Mouse (Mus musculus) heart, adult 2 months (tissue): ENCODE results near the gene Zfand4. TPM values are rescaled to one million over a fixed set of nuclear protein-coding genes. Genes with fewer than 3 reads are reported as not detected.
"Not testable (repeated sequence)": the region's sequence is repeated elsewhere in the genome, so short reads cannot be mapped to it uniquely, and the experiment has no call there.

ENCODE experiments used
- DNase-seq, 2 experiments: peaks; one replicate each; pipeline ENCODE4 v3.0.0; 2021
- H3K27ac ChIP-seq: fragments of 200-600 bp; 2 replicates; pipeline ENCODE4 v1.8.1; 2022
- H3K27me3 ChIP-seq: fragments of 200-500 bp; 2 replicates; pipeline ENCODE4 v1.6.1; 2012; ENCODE audit warnings: mild to moderate bottlenecking, low read length, inconsistent platforms, mixed read lengths; ENCODE audit not compliant: control insufficient read depth, insufficient read depth
- H3K36me3 ChIP-seq: fragments of 200-500 bp; 2 replicates; pipeline ENCODE4 v1.6.1; 2012; ENCODE audit warnings: low read length, inconsistent platforms; ENCODE audit not compliant: control insufficient read depth, insufficient read depth
- H3K4me1 ChIP-seq: fragments of 200-500 bp; 2 replicates; pipeline ENCODE4 v1.6.1; 2011; ENCODE audit warnings: low read length; ENCODE audit not compliant: control insufficient read depth, insufficient read depth
- H3K4me3 ChIP-seq: fragments of 200-600 bp; 2 replicates; pipeline ENCODE4 v1.8.1; 2022
- H3K79me2 ChIP-seq: fragments of 200-500 bp; replicated peaks from 2 replicates; pipeline ENCODE4 v1.6.1; 2012; ENCODE audit warnings: mild to moderate bottlenecking, inconsistent platforms, low read length, moderate library complexity, mixed read lengths; ENCODE audit not compliant: control insufficient read depth, insufficient read depth
- H3K9ac ChIP-seq: fragments of 200-500 bp; 2 replicates; pipeline ENCODE4 v1.6.1; 2012; ENCODE audit warnings: low read depth, mild to moderate bottlenecking, control low read depth, inconsistent platforms, low read length, mixed read lengths
- CTCF ChIP-seq: fragments of 200-600 bp; IDR thresholded peaks from 2 replicates; pipeline ENCODE4 v1.8.1; 2022; ENCODE audit warnings: antibody characterized with exemption, mild to moderate bottlenecking, moderate library complexity
- EP300 ChIP-seq: fragments of 200-500 bp; IDR thresholded peaks from 2 replicates; pipeline ENCODE4 v1.6.1; 2011; ENCODE audit warnings: low read depth, low read length, control low read depth; ENCODE audit not compliant: insufficient read depth
- POLR2A ChIP-seq: fragments of 200-500 bp; IDR thresholded peaks from 2 replicates; pipeline ENCODE4 v1.6.1; 2011; ENCODE audit warnings: mild to moderate bottlenecking, low read depth, low read length, control low read depth; ENCODE audit not compliant: insufficient read depth
- WGBS: fragments of 180-500 bp; shearing (Covaris S2); methylation state at CpG from one replicate; pipeline ENCODE4 v1.1.7; 2018; 5-methylcytosine and 5-hydroxymethylcytosine counted together
- intact Hi-C: fragments of 180-260 bp; cut with DNase I; formaldehyde crosslinking; loops from one replicate; pipeline ENCODE4 v1.15.1; 2025
- polyA plus RNA-seq: library from polyadenylated mRNA; depleted of rRNA; stranded (reverse); fragments of >200 nt; gene quantifications from 2 replicates; pipeline ENCODE4 v1.2.3, GENCODE M21; 2012
- total RNA-seq, 2 experiments: library from RNA; stranded (reverse); gene quantifications; 2 replicates each; pipeline ENCODE4 v1.2.3; 2021

Gene Zfand4
- total and polyA plus RNA-seq, 3 experiments: 1.8 to 4.0 (median 3.2) TPM

GRCm38 (mm10) chr6:116347953-116348352 is 83.9 kb downstream of the Zfand4 start:
- H3K27me3 ChIP-seq: no peaks in the 10 kb centered on the region
- intact Hi-C loops: no loop called here
- DNase-seq: no peak
- WGBS: 90% methylated on average over 2 of the region's 2 CpGs
- H3K4me3 ChIP-seq: no peak overlapping the region
- no peak overlapping the region for H3K9ac ChIP-seq
- TF ChIP-seq EP300: no peak
- no peak for TF ChIP-seq POLR2A
- no peak for TF ChIP-seq CTCF
- no peaks in the 10 kb centered on the region for H3K79me2 ChIP-seq
- H3K4me1 ChIP-seq: peaks cover 2% of the 10 kb centered on the region
- H3K27ac ChIP-seq: no peak overlapping the region
- H3K36me3 ChIP-seq: no peaks in the 10 kb centered on the region; the same call in 1 of the 2 replicates

GRCm38 (mm10) chr6:116349997-116350396 is 86.0 kb downstream of the Zfand4 start:
- intact Hi-C loops: no loop called here
- no peaks in the 10 kb centered on the region for H3K27me3 ChIP-seq
- peaks cover 2% of the 10 kb centered on the region for H3K4me1 ChIP-seq
- DNase-seq: no peak
- 43% methylated on average over 3 of the region's 3 CpGs for WGBS
- H3K36me3 ChIP-seq: no peaks in the 10 kb centered on the region; the same call in 1 of the 2 replicates
- no peak for TF ChIP-seq CTCF
- no peak for TF ChIP-seq EP300
- no peak for TF ChIP-seq POLR2A
- H3K4me3 ChIP-seq: no peak overlapping the region
- peaks cover 3% of the 10 kb centered on the region; the same call in 1 of the 2 replicates for H3K79me2 ChIP-seq
- no peak overlapping the region for H3K27ac ChIP-seq
- H3K9ac ChIP-seq: no peak overlapping the region

GRCm38 (mm10) chr6:116350643-116351042 is 86.6 kb downstream of the Zfand4 start:
- 73% methylated on average over 6 of the region's 6 CpGs for WGBS

GRCm38 (mm10) chr6:116351534-116351933 is 87.5 kb downstream of the Zfand4 start:
- H3K79me2 ChIP-seq: peaks cover 5% of the 10 kb centered on the region; the same call in 1 of the 2 replicates
- H3K27me3 ChIP-seq: no peaks in the 10 kb centered on the region
- no peak overlapping the region for H3K4me3 ChIP-seq
- H3K9ac ChIP-seq: no peak overlapping the region
- intact Hi-C loops: no loop called here
- no peaks in the 10 kb centered on the region; the same call in 1 of the 2 replicates for H3K36me3 ChIP-seq
- H3K4me1 ChIP-seq: peaks cover 2% of the 10 kb centered on the region
- WGBS: 75% methylated on average over 4 of the region's 4 CpGs
- H3K27ac ChIP-seq: no peak overlapping the region
- DNase-seq: no peak
- TF ChIP-seq CTCF (no peak), EP300 (no peak), POLR2A (no peak)

More at GRCm38 (mm10) chr6:116350643-116351042, 86.6 kb downstream of the Zfand4 start:
- no peak for TF ChIP-seq CTCF
- no peak for TF ChIP-seq POLR2A
- no peak for TF ChIP-seq EP300
- no peak overlapping the region for H3K27ac ChIP-seq
- H3K79me2 ChIP-seq: peaks cover 5% of the 10 kb centered on the region; the same call in 1 of the 2 replicates
- no peak overlapping the region for H3K4me3 ChIP-seq
- no peak for DNase-seq
- H3K4me1 ChIP-seq: peaks cover 2% of the 10 kb centered on the region
- H3K36me3 ChIP-seq: no peaks in the 10 kb centered on the region; the same call in 1 of the 2 replicates
- no peaks in the 10 kb centered on the region for H3K27me3 ChIP-seq
- H3K9ac ChIP-seq: no peak overlapping the region
- intact Hi-C loops: no loop called here

GRCm38 (mm10) chr6:116353428-116353827 is 89.4 kb downstream of the Zfand4 start:
- H3K9ac ChIP-seq: no peak overlapping the region
- no peaks in the 10 kb centered on the region for H3K27me3 ChIP-seq
- peaks cover 5% of the 10 kb centered on the region; the same call in 1 of the 2 replicates for H3K79me2 ChIP-seq
- DNase-seq: no peak
- peaks cover 2% of the 10 kb centered on the region for H3K4me1 ChIP-seq
- TF ChIP-seq EP300 (no peak), POLR2A (no peak), CTCF (no peak)
- 90% methylated on average over 1 of the region's 1 CpGs for WGBS
- H3K4me3 ChIP-seq: no peak overlapping the region
- H3K36me3 ChIP-seq: no peaks in the 10 kb centered on the region
- H3K27ac ChIP-seq: no peak overlapping the region
- intact Hi-C loops: no loop called here

- WGBS: 73% methylated on average over 8 of the region's 8 CpGs
- DNase-seq, H3K27me3 ChIP-seq, H3K4me3 ChIP-seq, H3K4me1 ChIP-seq, intact Hi-C loops, H3K36me3 ChIP-seq, H3K9ac ChIP-seq, H3K79me2 ChIP-seq, H3K27ac ChIP-seq: not testable (repeated sequence)
Measured at GRCm38 (mm10) chr6:116356311-116356947, 92.4 kb downstream of the Zfand4 start.
